Mouse (Mus musculus) midbrain, embryonic 16.5 days (tissue): ENCODE data around the gene Fam78b. TPM values are rescaled to one million over a fixed set of nuclear protein-coding genes. Genes with fewer than 3 reads are reported as not detected.

ENCODE experiments used
- ATAC-seq: fragments of 200-750 bp; cut with Nextera tagmentation; 2 replicates; pipeline ENCODE4 v1.8.0; 2017; ENCODE audit warnings: moderate TSS enrichment
- H3K27ac ChIP-seq: fragments of 300-500 bp; sonication (generic); 2 replicates; pipeline ENCODE4 v1.5.1; 2014; ENCODE audit warnings: mild to moderate bottlenecking, low read length, mixed read lengths
- H3K27me3 ChIP-seq: fragments of 300-500 bp; sonication (generic); 2 replicates; pipeline ENCODE4 v1.6.1; 2014; ENCODE audit warnings: low read depth, low read length, mixed read lengths; ENCODE audit not compliant: control insufficient read depth, insufficient read depth
- H3K36me3 ChIP-seq: fragments of 300-500 bp; sonication (generic); 2 replicates; pipeline ENCODE4 v1.6.1; 2014; ENCODE audit warnings: mild to moderate bottlenecking, low read length, moderate library complexity, mixed read lengths; ENCODE audit not compliant: control insufficient read depth, insufficient read depth
- H3K4me1 ChIP-seq: fragments of 300-500 bp; sonication (generic); 2 replicates; pipeline ENCODE4 v1.6.1; 2014; ENCODE audit warnings: mild to moderate bottlenecking, low read length, mixed read lengths; ENCODE audit not compliant: control insufficient read depth, insufficient read depth
- H3K4me2 ChIP-seq: fragments of 300-500 bp; sonication (generic); 2 replicates; pipeline ENCODE4 v1.6.1; 2014; ENCODE audit warnings: mild to moderate bottlenecking, low read length, mixed read lengths
- H3K4me3 ChIP-seq: fragments of 300-500 bp; sonication (generic); 2 replicates; pipeline ENCODE4 v1.5.1; 2014; ENCODE audit warnings: low read depth, mild to moderate bottlenecking, low read length, moderate library complexity, mixed read lengths
- H3K9ac ChIP-seq: fragments of 300-500 bp; sonication (generic); 2 replicates; pipeline ENCODE4 v1.6.1; 2014; ENCODE audit warnings: low read depth, low read length, mixed read lengths
- H3K9me3 ChIP-seq: fragments of 300-500 bp; sonication (generic); replicated peaks from 2 replicates; pipeline ENCODE4 v1.6.1; 2014; ENCODE audit warnings: mild to moderate bottlenecking, low read length, mixed read lengths; ENCODE audit not compliant: control insufficient read depth, poor library complexity, severe bottlenecking
- WGBS: fragments of 180-500 bp; shearing (Covaris S2); extraction: QIAGEN DNeasy Blood & Tissue Kit; methylation state at CpG from one replicate; pipeline ENCODE4 v1.1.7; 2014; 5-methylcytosine and 5-hydroxymethylcytosine counted together
- polyA plus RNA-seq: library from polyadenylated mRNA; unstranded; fragments of >200 nt; fragmentation: Nextera tagmentation; extraction: Ambion mirVana; gene quantifications from 2 replicates; pipeline ENCODE4 v1.2.1, GENCODE M21; 2015

The Fam78b gene
- polyA plus RNA-seq, 1 experiment from 2014 or later: 7.2 TPM

- H3K9me3 ChIP-seq: no peaks in the 10 kb centered on the region
- no peak overlapping the region for H3K9ac ChIP-seq
- H3K4me2 ChIP-seq: no peak overlapping the region
- no peak for ATAC-seq
- no peak overlapping the region for H3K4me3 ChIP-seq
- peaks cover 11% of the 10 kb centered on the region; the same call in 1 of the 2 replicates for H3K4me1 ChIP-seq
- no peaks in the 10 kb centered on the region for H3K36me3 ChIP-seq
- no peaks in the 10 kb centered on the region for H3K27me3 ChIP-seq
- 83% methylated on average over 7 of the region's 7 CpGs for WGBS
- no peak overlapping the region for H3K27ac ChIP-seq
These were observed 52.8 kb downstream of the Fam78b start for GRCm38 (mm10) chr1:167054029-167054428.

DNA sequence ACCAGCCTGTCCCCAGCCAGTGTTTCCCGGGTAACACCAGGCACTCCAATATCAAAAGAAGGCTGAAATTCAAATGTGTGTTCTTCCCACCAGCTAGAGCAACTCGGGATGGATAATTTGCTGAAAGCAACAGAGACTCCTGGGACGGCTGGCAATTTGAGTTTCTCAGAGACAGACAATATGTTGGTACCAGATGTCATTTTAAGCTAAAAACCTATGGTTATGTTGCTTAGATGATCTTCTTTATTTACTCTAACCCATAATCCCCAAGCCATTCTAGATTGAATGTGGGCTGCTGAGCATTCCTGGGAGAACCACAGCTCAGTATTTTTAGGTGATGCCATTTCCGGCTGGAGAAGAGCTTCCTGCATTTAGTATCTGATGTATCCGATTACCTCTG, 56.3 kb downstream of the Fam78b start:
- no peaks in the 10 kb centered on the region for H3K36me3 ChIP-seq
- WGBS: 36% methylated on average over 5 of the region's 5 CpGs
- no peak overlapping the region for H3K4me3 ChIP-seq
- peaks cover 19% of the 10 kb centered on the region for H3K4me1 ChIP-seq
- no peak overlapping the region for H3K27ac ChIP-seq
- no peaks in the 10 kb centered on the region for H3K9me3 ChIP-seq
- H3K9ac ChIP-seq: no peak overlapping the region
- no peak overlapping the region for H3K4me2 ChIP-seq
- H3K27me3 ChIP-seq: no peaks in the 10 kb centered on the region
- ATAC-seq: no peak

- WGBS: 52% methylated on average over 9 of the region's 9 CpGs
- Histone ChIP-seq H3K4me1 (peaks cover 19% of the 10 kb centered on the region), H3K27ac (no peak overlapping the region), H3K4me3 (no peak overlapping the region), H3K4me2 (no peak overlapping the region), H3K36me3 (no peaks in the 10 kb centered on the region), H3K27me3 (no peaks in the 10 kb centered on the region), H3K9me3 (no peaks in the 10 kb centered on the region), H3K9ac (no peak overlapping the region)
- 0 out of 2 replicates have a peak, but pooled peaks have one; percentile 12 for ATAC-seq
These were observed 58.5 kb downstream of the Fam78b start for GRCm38 (mm10) chr1:167059550-167060285.

DNA sequence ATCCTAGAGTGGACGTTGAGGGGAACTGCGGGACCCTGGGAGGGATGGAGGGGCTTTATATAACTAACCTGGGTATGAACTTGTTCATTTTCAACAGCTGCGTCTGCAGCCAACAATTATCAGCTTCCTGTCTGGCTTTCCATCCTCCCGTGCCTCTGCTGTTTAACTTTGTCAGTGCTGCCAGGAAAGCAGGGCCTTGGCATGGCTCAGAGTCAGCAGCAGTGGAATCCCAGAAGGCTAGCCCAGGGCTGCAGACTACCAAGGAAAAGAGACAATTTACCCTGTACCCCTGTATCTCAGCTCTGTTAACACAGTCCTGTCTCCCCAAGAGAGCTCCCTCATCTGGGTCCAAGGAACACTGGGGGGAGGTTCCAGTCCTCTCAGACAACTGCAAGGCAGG, 62.8 kb downstream of the Fam78b start:
- 68% methylated on average over 4 of the region's 4 CpGs for WGBS
- Histone ChIP-seq H3K9ac (no peak overlapping the region), H3K27me3 (no peaks in the 10 kb centered on the region), H3K4me1 (peaks cover 21% of the 10 kb centered on the region), H3K36me3 (no peaks in the 10 kb centered on the region), H3K9me3 (no peaks in the 10 kb centered on the region), H3K4me2 (no peak overlapping the region), H3K27ac (no peak overlapping the region), H3K4me3 (no peak overlapping the region)
- ATAC-seq: no peak

GRCm38 (mm10) chr1:167065541-167065940, 64.3 kb downstream of the Fam78b start:
- Histone ChIP-seq H3K4me3 (no peak overlapping the region), H3K27me3 (no peaks in the 10 kb centered on the region), H3K4me2 (no peak overlapping the region), H3K36me3 (no peaks in the 10 kb centered on the region), H3K9me3 (no peaks in the 10 kb centered on the region), H3K4me1 (peaks cover 12% of the 10 kb centered on the region), H3K9ac (no peak overlapping the region), H3K27ac (no peak overlapping the region)
- WGBS: 15% methylated on average over 4 of the region's 4 CpGs
- no peak for ATAC-seq

- H3K4me1 ChIP-seq: peaks cover 12% of the 10 kb centered on the region
- H3K4me3 ChIP-seq: no peak overlapping the region
- H3K4me2 ChIP-seq: no peak overlapping the region
- no peak overlapping the region for H3K27ac ChIP-seq
- H3K27me3 ChIP-seq: no peaks in the 10 kb centered on the region
- no peaks in the 10 kb centered on the region for H3K9me3 ChIP-seq
- H3K9ac ChIP-seq: no peak overlapping the region
- no peaks in the 10 kb centered on the region for H3K36me3 ChIP-seq
- 35% methylated on average over 10 of the region's 10 CpGs for WGBS
- ATAC-seq: no peak
These were observed 64.8 kb downstream of the Fam78b start for GRCm38 (mm10) chr1:167065986-167066385.

- Histone ChIP-seq H3K9me3 (no peaks in the 10 kb centered on the region), H3K36me3 (no peaks in the 10 kb centered on the region), H3K9ac (no peak overlapping the region), H3K4me3 (no peak overlapping the region), H3K27ac (no peak overlapping the region), H3K27me3 (no peaks in the 10 kb centered on the region), H3K4me1 (peaks cover 12% of the 10 kb centered on the region), H3K4me2 (no peak overlapping the region)
- ATAC-seq: peak; percentile 29; the same call in 1 of the 2 replicates
- 35% methylated on average over 9 of the region's 9 CpGs for WGBS
These were observed 65.7 kb downstream of the Fam78b start for GRCm38 (mm10) chr1:167066933-167067341.

DNA sequence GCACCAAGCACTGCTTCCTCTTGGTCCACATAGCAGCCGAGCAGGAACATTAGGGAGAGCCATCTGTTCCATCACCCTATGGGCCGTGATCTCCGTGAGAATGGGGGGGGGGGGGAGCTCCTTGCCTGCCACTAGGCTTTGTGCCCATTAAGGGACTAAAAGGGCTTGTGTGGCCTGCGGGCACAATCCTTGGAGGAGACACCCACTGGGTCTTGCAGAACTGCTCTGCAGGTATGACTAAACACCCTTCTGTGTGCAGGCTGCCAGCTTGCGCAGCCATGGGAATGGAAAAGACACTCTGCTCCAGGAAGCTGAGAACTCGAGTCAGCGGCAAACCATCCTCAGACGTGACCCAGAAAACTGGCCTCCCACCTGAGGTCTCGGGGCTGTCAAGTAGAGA, 68.5 kb downstream of the Fam78b start:
- Histone ChIP-seq H3K9me3 (no peaks in the 10 kb centered on the region), H3K4me3 (no peak overlapping the region), H3K9ac (no peak overlapping the region), H3K27ac (no peak overlapping the region), H3K36me3 (no peaks in the 10 kb centered on the region), H3K4me1 (peaks cover 12% of the 10 kb centered on the region), H3K4me2 (no peak overlapping the region), H3K27me3 (no peaks in the 10 kb centered on the region)
- ATAC-seq: no peak
- WGBS: 54% methylated on average over 9 of the region's 9 CpGs

DNA sequence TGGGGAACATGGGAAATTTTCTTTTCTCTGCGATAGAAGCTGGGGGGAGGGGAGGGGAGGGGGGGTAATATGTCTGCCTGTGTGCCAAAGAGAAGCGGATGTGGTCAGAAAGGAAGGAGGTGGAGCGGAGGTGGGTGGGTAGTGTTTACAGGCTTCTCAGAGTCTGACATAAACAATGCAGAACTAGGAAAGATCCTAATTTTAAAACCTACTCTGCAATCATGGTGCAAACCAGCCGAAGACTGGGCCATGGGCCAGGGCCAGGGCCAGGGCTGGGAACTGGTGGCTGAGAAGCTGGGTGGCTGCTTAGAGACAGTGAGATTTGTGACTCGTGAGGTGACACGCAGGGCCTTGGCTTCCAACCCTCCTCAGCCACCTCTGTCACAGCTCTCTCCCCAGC, 69.1 kb downstream of the Fam78b start:
- 0 out of 2 replicates have a peak, but pooled peaks have one; percentile 23 for ATAC-seq
- no peaks in the 10 kb centered on the region for H3K9me3 ChIP-seq
- no peak overlapping the region for H3K4me2 ChIP-seq
- H3K36me3 ChIP-seq: no peaks in the 10 kb centered on the region
- no peak overlapping the region for H3K9ac ChIP-seq
- no peaks in the 10 kb centered on the region for H3K27me3 ChIP-seq
- WGBS: 80% methylated on average over 6 of the region's 6 CpGs
- no peak overlapping the region for H3K4me3 ChIP-seq
- H3K4me1 ChIP-seq: peaks cover 12% of the 10 kb centered on the region
- no peak overlapping the region for H3K27ac ChIP-seq
